Mouse (Mus musculus): ENCODE data around the gene Itpr1. TPM values are rescaled to one million over a fixed set of nuclear protein-coding genes. Genes with fewer than 3 reads are reported as not detected.

Gene Itpr1
- total RNA-seq, 1 experiment from 2014 or later, result 100 TPM

- ATAC-seq (replicated peaks; ENCODE audit: low read depth, poor library complexity, severe bottlenecking), result 0 out of 2 replicates have a peak, but pooled peaks have one; percentile 3
Observed at GRCm38 (mm10) chr6:108213481-108214293, 791 bp downstream of the Itpr1 start.

GRCm38 (mm10) chr6:108214294-108214925, 1.5 kb downstream of the Itpr1 start:
- peak; percentile 18 for ATAC-seq (replicated peaks; ENCODE audit: low read depth, poor library complexity, severe bottlenecking)

GRCm38 (mm10) chr6:108216091-108216490, 3.2 kb downstream of the Itpr1 start:
- ATAC-seq (replicated peaks; ENCODE audit: low read depth, poor library complexity, severe bottlenecking), result no peak

GRCm38 (mm10) chr6:108216832-108217231, 3.9 kb downstream of the Itpr1 start:
- no peak for ATAC-seq (replicated peaks; ENCODE audit: low read depth, poor library complexity, severe bottlenecking)

- no peak for ATAC-seq (replicated peaks; ENCODE audit: low read depth, poor library complexity, severe bottlenecking)
Observed at GRCm38 (mm10) chr6:108217987-108218386, 5.1 kb downstream of the Itpr1 start.

GRCm38 (mm10) chr6:108222435-108222834, 9.5 kb downstream of the Itpr1 start:
- no peak for ATAC-seq (replicated peaks; ENCODE audit: low read depth, poor library complexity, severe bottlenecking)

GRCm38 (mm10) chr6:108222875-108223274, 10.0 kb downstream of the Itpr1 start:
- ATAC-seq (replicated peaks; ENCODE audit: low read depth, poor library complexity, severe bottlenecking), result peak; percentile 90

- ATAC-seq (replicated peaks; ENCODE audit: low read depth, poor library complexity, severe bottlenecking), result no peak
Observed at GRCm38 (mm10) chr6:108224361-108224760, 11.5 kb downstream of the Itpr1 start.

- no peak for ATAC-seq (replicated peaks; ENCODE audit: low read depth, poor library complexity, severe bottlenecking)
Observed at GRCm38 (mm10) chr6:108225027-108225426, 12.1 kb downstream of the Itpr1 start.

GRCm38 (mm10) chr6:108226230-108226629, 13.3 kb downstream of the Itpr1 start:
- no peak for ATAC-seq (replicated peaks; ENCODE audit: low read depth, poor library complexity, severe bottlenecking)

- ATAC-seq (replicated peaks; ENCODE audit: low read depth, poor library complexity, severe bottlenecking), result no peak
Observed at GRCm38 (mm10) chr6:108227461-108227860, 14.6 kb downstream of the Itpr1 start.

- no peak for ATAC-seq (replicated peaks; ENCODE audit: low read depth, poor library complexity, severe bottlenecking)
Observed at GRCm38 (mm10) chr6:108228048-108228447, 15.2 kb downstream of the Itpr1 start.

GRCm38 (mm10) chr6:108228601-108229000, 15.7 kb downstream of the Itpr1 start:
- ATAC-seq (replicated peaks; ENCODE audit: low read depth, poor library complexity, severe bottlenecking), result no peak

GRCm38 (mm10) chr6:108230608-108231007, 17.7 kb downstream of the Itpr1 start:
- ATAC-seq (replicated peaks; ENCODE audit: low read depth, poor library complexity, severe bottlenecking), result peak; percentile 71

- ATAC-seq (replicated peaks; ENCODE audit: low read depth, poor library complexity, severe bottlenecking), result peak; percentile 69
Observed at GRCm38 (mm10) chr6:108231892-108232710, 19.2 kb downstream of the Itpr1 start.

- ATAC-seq (replicated peaks; ENCODE audit: low read depth, poor library complexity, severe bottlenecking), result peak; percentile 40; the same call in 1 of the 2 replicates
Observed at GRCm38 (mm10) chr6:108233070-108233469, 20.2 kb downstream of the Itpr1 start.

GRCm38 (mm10) chr6:108234536-108234935, 21.6 kb downstream of the Itpr1 start:
- ATAC-seq (replicated peaks; ENCODE audit: low read depth, poor library complexity, severe bottlenecking), result no peak

- ATAC-seq (replicated peaks; ENCODE audit: low read depth, poor library complexity, severe bottlenecking), result no peak
Observed at GRCm38 (mm10) chr6:108235680-108236123, 22.8 kb downstream of the Itpr1 start.

- no peak for ATAC-seq (replicated peaks; ENCODE audit: low read depth, poor library complexity, severe bottlenecking)
Observed at GRCm38 (mm10) chr6:108236411-108236921, 23.6 kb downstream of the Itpr1 start.

- no peak for ATAC-seq (replicated peaks; ENCODE audit: low read depth, poor library complexity, severe bottlenecking)
Observed at GRCm38 (mm10) chr6:108236996-108237395, 24.1 kb downstream of the Itpr1 start.

Measured in common myeloid progenitor, adult 5-6 weeks (primary cell).